Mouse (Mus musculus): Measurements from ENCODE around the gene Cers6.

The Cers6 gene

GRCm38 (mm10) chr2:69049179-69049578, 187.9 kb downstream of the Cers6 start:
- ATAC-seq (ENCODE audit: insufficient number of reproducible peaks, low FRiP score, low TSS enrichment) = no peak

DNA sequence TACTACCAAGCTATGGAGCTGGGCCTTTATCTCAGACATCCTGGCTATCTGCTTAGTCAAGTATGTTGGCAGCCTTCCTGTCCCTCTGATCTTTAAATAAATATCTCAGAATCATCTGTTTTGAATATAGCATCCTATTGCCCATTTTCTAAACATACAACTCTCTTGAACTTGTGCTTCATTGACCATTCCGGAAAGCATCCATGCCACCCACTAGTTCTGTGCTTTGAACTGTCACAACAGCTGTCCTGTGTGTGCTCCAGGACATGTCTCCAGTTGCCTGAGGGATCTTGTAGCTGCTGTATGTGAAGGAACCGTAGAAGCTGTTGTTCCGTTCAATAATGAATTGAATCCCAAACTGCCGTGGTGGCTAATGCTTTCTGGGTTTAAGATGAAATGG, 188.9 kb downstream of the Cers6 start:
- ATAC-seq (ENCODE audit: insufficient number of reproducible peaks, low FRiP score, low TSS enrichment) = no peak

- no peak for ATAC-seq (ENCODE audit: insufficient number of reproducible peaks, low FRiP score, low TSS enrichment)
Observed at GRCm38 (mm10) chr2:69051596-69051995, 190.4 kb downstream of the Cers6 start.

DNA sequence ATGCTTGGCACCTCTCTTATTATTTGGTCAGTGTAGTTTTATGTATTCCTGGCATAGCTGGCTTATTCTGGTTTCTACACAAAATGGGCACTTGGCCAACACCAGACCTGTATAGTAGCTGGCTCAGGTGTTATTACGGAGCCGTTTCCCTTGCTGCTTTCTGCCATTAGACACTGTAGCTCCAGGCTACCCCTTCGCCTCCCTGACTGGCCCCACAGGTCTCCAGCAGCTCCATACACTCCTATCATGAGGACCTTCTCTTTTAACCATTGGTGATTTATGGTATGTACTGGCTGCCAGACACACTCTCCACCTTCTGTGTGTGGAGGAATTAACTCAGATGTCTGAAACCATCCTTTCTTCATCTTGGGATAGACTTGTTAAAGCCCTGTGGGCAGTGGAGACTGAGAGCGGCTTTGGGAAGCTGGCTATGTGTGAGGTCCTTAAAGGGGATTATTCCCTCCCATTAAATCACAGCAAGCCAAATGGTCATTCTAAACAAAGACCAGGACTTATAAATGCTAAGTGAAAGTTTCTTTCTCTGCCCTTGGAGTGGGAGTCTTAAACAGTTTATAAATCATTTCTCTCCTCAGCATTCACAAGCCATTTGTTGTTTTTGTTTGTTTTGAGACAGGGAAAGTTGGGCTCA, 192.1 kb downstream of the Cers6 start:
- no peak for ATAC-seq (ENCODE audit: insufficient number of reproducible peaks, low FRiP score, low TSS enrichment)

- ATAC-seq (ENCODE audit: insufficient number of reproducible peaks, low FRiP score, low TSS enrichment) = peak; percentile 83
Observed at GRCm38 (mm10) chr2:69054279-69054678, 193.0 kb downstream of the Cers6 start.

- no peak for ATAC-seq (ENCODE audit: insufficient number of reproducible peaks, low FRiP score, low TSS enrichment)
Observed at GRCm38 (mm10) chr2:69055174-69055573, 193.9 kb downstream of the Cers6 start.

- ATAC-seq (ENCODE audit: insufficient number of reproducible peaks, low FRiP score, low TSS enrichment) = peak; percentile 36; the same call in 1 of the 2 replicates
Observed at GRCm38 (mm10) chr2:69061313-69061712, 200.1 kb downstream of the Cers6 start.

GRCm38 (mm10) chr2:69061910-69062689, 200.9 kb downstream of the Cers6 start:
- no peak for ATAC-seq (ENCODE audit: insufficient number of reproducible peaks, low FRiP score, low TSS enrichment)

GRCm38 (mm10) chr2:69064759-69065158, 203.5 kb downstream of the Cers6 start:
- peak; percentile 28; the same call in 1 of the 2 replicates for ATAC-seq (ENCODE audit: insufficient number of reproducible peaks, low FRiP score, low TSS enrichment)

- no peak for ATAC-seq (ENCODE audit: insufficient number of reproducible peaks, low FRiP score, low TSS enrichment)
Observed at GRCm38 (mm10) chr2:69071440-69072235, 210.4 kb downstream of the Cers6 start.

- ATAC-seq (ENCODE audit: insufficient number of reproducible peaks, low FRiP score, low TSS enrichment) = peak; percentile 71
Observed at GRCm38 (mm10) chr2:69077189-69077588, 215.9 kb downstream of the Cers6 start.

GRCm38 (mm10) chr2:69080760-69081159, 219.5 kb downstream of the Cers6 start:
- ATAC-seq (ENCODE audit: insufficient number of reproducible peaks, low FRiP score, low TSS enrichment) = no peak

GRCm38 (mm10) chr2:69082499-69083197, 221.4 kb downstream of the Cers6 start:
- ATAC-seq (ENCODE audit: insufficient number of reproducible peaks, low FRiP score, low TSS enrichment) = peak; percentile 62

- ATAC-seq (ENCODE audit: insufficient number of reproducible peaks, low FRiP score, low TSS enrichment) = peak; percentile 65
Observed at GRCm38 (mm10) chr2:69083198-69083509, 221.9 kb downstream of the Cers6 start.

DNA sequence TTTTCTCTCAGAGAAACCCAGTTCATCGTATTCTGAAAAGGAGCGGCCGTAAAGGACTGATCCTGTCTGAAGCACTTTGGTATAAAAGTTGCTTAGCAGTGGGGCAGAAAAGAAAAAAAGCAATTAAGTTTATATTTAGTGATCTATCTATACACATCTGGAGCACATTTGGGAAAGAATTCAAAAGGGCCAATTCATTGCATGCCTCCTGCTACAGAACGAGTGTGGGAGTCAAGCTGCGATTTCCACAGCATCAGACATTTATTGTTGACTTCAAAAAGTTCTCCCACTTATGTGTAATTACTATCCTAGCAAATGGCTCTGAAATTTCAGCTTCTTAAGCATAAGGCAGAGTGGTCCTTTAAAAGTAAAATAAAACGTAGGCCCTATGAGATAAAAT, 223.2 kb downstream of the Cers6 start:
- no peak for ATAC-seq (ENCODE audit: insufficient number of reproducible peaks, low FRiP score, low TSS enrichment)

DNA sequence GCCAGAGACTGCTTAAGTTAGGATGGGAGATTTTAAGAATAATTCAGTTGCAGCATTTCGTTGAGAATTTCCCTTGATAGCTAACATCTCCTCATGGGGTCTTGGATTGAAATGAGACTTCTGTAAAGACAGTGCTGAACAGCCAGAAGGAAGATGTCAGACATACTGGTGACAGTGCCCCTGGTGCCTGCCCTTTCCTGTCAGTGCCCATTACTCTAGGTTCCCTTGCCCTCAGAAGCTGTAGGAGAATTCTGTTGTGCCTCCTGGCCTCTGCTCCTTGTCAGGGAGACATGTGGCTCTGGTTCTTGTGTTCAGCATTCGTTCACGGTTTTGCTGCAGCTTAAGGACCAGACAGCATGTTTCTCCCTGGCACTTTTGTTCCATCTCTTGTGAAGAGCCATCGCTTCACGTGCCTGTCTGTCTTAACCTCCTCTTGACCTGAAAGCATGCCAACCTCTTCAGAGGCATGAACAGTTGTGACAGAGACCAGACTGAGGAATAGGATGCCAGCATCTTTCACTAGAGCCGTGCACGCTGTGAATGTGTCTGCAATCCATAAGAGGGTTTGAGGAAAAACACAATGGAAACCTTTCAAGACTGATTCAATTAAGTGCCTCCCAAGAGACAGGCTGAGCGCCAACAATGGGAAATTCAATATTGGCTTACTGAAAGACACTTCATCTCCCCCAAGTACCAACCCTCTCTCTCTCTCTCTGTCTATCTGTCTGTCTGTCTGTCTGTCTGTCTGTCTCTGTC, 225.4 kb downstream of the Cers6 start:
- ATAC-seq (ENCODE audit: insufficient number of reproducible peaks, low FRiP score, low TSS enrichment) = no peak

DNA sequence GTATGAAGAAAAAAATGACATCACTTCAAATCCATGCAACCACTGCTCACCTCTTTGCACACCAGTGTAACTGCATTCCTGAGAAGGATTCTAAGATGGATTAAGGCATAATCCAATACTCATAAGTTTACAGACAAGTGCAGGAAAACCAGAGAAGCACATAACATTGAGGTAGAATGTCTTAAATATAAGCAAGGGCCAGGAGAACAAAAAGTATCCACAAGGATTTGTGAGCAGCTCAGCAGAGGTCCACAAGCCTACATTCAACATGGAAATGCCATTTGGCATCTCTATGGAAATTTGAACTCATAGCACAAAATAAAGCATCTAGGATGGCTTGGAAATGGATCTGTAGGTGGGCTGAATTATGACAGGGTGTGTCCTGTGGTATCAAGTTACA, 234.6 kb downstream of the Cers6 start:
- no peak for ATAC-seq (ENCODE audit: insufficient number of reproducible peaks, low FRiP score, low TSS enrichment)

DNA sequence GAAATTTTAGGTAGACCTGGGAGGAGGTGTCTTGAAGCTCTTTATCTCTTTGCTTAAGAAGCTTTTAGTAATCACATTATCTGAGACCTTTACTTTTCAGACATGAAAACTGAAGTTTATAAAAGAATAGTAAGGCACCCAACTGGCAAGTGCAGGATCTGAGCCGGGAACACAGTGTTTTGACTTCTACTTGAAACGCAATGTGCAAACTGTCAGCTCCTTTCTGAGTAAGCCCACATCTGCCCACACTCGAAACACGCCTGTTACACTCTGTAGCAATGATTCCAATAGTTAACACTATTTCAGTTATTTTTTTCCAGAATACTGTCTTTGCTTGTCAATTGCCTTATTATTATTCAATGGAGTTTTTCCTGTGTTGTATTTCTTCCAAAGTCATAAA, 235.6 kb downstream of the Cers6 start:
- no peak for ATAC-seq (ENCODE audit: insufficient number of reproducible peaks, low FRiP score, low TSS enrichment)

DNA sequence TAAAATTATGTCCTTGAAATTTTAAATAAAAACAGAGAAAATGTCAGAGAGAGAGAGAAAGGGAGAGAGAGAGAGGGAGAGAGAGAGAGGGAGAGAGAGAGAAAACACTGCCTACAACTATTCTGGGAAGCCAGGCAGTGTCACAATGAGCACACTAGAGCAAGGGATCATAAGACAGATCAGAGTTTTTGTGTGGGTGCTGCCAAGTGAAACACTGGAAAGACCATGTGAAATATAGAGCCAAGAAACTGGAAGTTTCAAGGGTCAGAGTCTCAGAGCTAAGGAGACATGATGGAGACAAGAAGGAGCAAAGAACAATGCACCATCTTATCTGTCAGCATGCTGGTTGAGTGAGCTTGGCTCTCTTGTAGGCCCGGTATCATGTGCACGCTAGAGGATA, 236.3 kb downstream of the Cers6 start:
- ATAC-seq (ENCODE audit: insufficient number of reproducible peaks, low FRiP score, low TSS enrichment) = no peak

DNA sequence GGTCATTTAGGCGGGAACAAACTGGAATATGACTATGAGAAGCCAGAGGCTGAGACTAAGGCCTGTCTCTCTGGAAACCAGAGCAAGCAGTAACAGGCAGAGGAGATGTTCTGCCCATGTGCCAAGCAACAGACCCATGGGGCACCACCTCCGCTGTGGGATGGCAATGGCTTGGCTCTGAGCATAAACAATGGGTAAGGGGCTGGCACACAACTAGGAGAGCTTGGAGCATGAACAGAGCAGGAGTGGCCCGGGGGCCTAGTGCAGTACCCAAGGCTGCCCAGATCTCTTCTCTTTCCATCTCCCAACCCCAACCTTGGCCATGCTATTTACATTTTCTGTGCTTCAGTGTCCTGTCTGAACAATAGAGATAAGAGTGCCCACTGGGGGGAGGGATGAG, 237.5 kb downstream of the Cers6 start:
- no peak for ATAC-seq (ENCODE audit: insufficient number of reproducible peaks, low FRiP score, low TSS enrichment)
